Mouse (Mus musculus): ENCODE results near the gene Col12a1. TPM values are rescaled to one million over a fixed set of nuclear protein-coding genes. Genes with fewer than 3 reads are reported as not detected.

Gene Col12a1
- polyA plus RNA-seq, 1 experiment from 2014 or later: 31.0 TPM

- Histone ChIP-seq H3K4me1 (replicated peaks; ENCODE audit: control insufficient read depth, insufficient read depth) (no peaks in the 10 kb centered on the region), H3K4me2 (replicated peaks; ENCODE audit: low read depth) (no peak overlapping the region), H3K36me3 (ENCODE audit: control insufficient read depth, insufficient read depth, low read length) (no peaks in the 10 kb centered on the region), H3K27me3 (ENCODE audit: control insufficient read depth, insufficient read depth, low read length) (no peaks in the 10 kb centered on the region), H3K9ac (ENCODE audit: low read length) (no peak overlapping the region), H3K27ac (replicated peaks) (no peak overlapping the region), H3K4me3 (ENCODE audit: low read depth, low read length) (no peak overlapping the region), H3K9me3 (ENCODE audit: control insufficient read depth, low read length) (no peaks in the 10 kb centered on the region)
- TF ChIP-seq CTCF (IDR thresholded peaks at IDR 0.05; ENCODE audit: low read depth) (no peak), EP300 (optimal IDR thresholded peaks at IDR 0.05) (no peak)
- 47% methylated on average over 5 of the region's 5 CpGs for WGBS
- DNase-seq (ENCODE audit: low spot score) (no peak), ATAC-seq (ENCODE audit: low FRiP score, low TSS enrichment) (no peak)
Measured at GRCm38 (mm10) chr9:79730301-79730700, 11.7 kb upstream of the Col12a1 start.

GRCm38 (mm10) chr9:79723090-79723489 lies 4.5 kb upstream of the Col12a1 start:
- no peak overlapping the region for H3K9ac ChIP-seq (ENCODE audit: low read length)
- ATAC-seq (ENCODE audit: low FRiP score, low TSS enrichment) (no peak), DNase-seq (ENCODE audit: low spot score) (no peak)
- WGBS: 32% methylated on average over 5 of the region's 5 CpGs
- no peaks in the 10 kb centered on the region for H3K27me3 ChIP-seq (ENCODE audit: control insufficient read depth, insufficient read depth, low read length)
- no peak overlapping the region for H3K4me2 ChIP-seq (replicated peaks; ENCODE audit: low read depth)
- no peaks in the 10 kb centered on the region for H3K36me3 ChIP-seq (ENCODE audit: control insufficient read depth, insufficient read depth, low read length)
- no peaks in the 10 kb centered on the region for H3K4me1 ChIP-seq (replicated peaks; ENCODE audit: control insufficient read depth, insufficient read depth)
- no peak overlapping the region for H3K4me3 ChIP-seq (ENCODE audit: low read depth, low read length)
- no peak overlapping the region for H3K27ac ChIP-seq (replicated peaks)
- H3K9me3 ChIP-seq (ENCODE audit: control insufficient read depth, low read length): no peaks in the 10 kb centered on the region
- peak; percentile 81 for TF ChIP-seq CTCF (IDR thresholded peaks at IDR 0.05; ENCODE audit: low read depth)
- no peak for TF ChIP-seq EP300 (optimal IDR thresholded peaks at IDR 0.05)

DNA sequence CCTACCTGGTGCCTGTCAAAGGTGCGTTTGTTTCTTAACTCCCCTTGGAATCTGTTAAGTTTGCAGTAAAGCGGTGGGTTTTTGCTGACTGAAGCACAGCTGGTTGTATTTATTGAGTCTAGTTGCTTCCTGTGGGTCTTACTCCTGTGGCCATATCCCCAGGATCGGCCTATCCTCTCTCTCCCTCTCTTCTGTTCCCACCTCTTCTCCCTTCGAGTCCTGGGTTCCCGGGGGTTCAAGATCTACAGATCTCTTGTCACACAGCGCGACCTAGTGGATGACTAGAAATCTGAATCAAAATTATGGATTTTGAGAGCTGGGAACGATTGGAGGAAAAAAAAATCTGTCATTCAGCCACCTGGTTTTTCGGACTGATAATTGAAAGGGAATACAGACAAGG lies 2.4 kb upstream of the Col12a1 start:
- H3K27me3 ChIP-seq (ENCODE audit: control insufficient read depth, insufficient read depth, low read length): no peaks in the 10 kb centered on the region
- H3K4me3 ChIP-seq (ENCODE audit: low read depth, low read length): no peak overlapping the region
- no peaks in the 10 kb centered on the region for H3K9me3 ChIP-seq (ENCODE audit: control insufficient read depth, low read length)
- 12% methylated on average over 9 of the region's 9 CpGs for WGBS
- no peaks in the 10 kb centered on the region for H3K4me1 ChIP-seq (replicated peaks; ENCODE audit: control insufficient read depth, insufficient read depth)
- no peak overlapping the region for H3K27ac ChIP-seq (replicated peaks)
- no peaks in the 10 kb centered on the region for H3K36me3 ChIP-seq (ENCODE audit: control insufficient read depth, insufficient read depth, low read length)
- no peak overlapping the region for H3K9ac ChIP-seq (ENCODE audit: low read length)
- DNase-seq (ENCODE audit: low spot score): peak; percentile 46
- no peak overlapping the region for H3K4me2 ChIP-seq (replicated peaks; ENCODE audit: low read depth)
- ATAC-seq (ENCODE audit: low FRiP score, low TSS enrichment): no peak
- no peak for TF ChIP-seq EP300 (optimal IDR thresholded peaks at IDR 0.05)
- peak; percentile 83 for TF ChIP-seq CTCF (IDR thresholded peaks at IDR 0.05; ENCODE audit: low read depth)

- TF ChIP-seq CTCF (IDR thresholded peaks at IDR 0.05; ENCODE audit: low read depth) (no peak), EP300 (optimal IDR thresholded peaks at IDR 0.05) (no peak)
- no peaks in the 10 kb centered on the region for H3K36me3 ChIP-seq (ENCODE audit: control insufficient read depth, insufficient read depth, low read length)
- H3K9me3 ChIP-seq (ENCODE audit: control insufficient read depth, low read length): no peaks in the 10 kb centered on the region
- H3K9ac ChIP-seq (ENCODE audit: low read length): no peak overlapping the region
- no peak overlapping the region for H3K4me3 ChIP-seq (ENCODE audit: low read depth, low read length)
- no peak overlapping the region for H3K4me2 ChIP-seq (replicated peaks; ENCODE audit: low read depth)
- ATAC-seq (ENCODE audit: low FRiP score, low TSS enrichment) (no peak), DNase-seq (ENCODE audit: low spot score) (no peak)
- H3K27ac ChIP-seq (replicated peaks): no peak overlapping the region
- H3K27me3 ChIP-seq (ENCODE audit: control insufficient read depth, insufficient read depth, low read length): no peaks in the 10 kb centered on the region
- H3K4me1 ChIP-seq (replicated peaks; ENCODE audit: control insufficient read depth, insufficient read depth): no peaks in the 10 kb centered on the region
- WGBS: 71% methylated on average over 9 of the region's 9 CpGs
Measured at GRCm38 (mm10) chr9:79720143-79720542, 1.5 kb upstream of the Col12a1 start.

DNA sequence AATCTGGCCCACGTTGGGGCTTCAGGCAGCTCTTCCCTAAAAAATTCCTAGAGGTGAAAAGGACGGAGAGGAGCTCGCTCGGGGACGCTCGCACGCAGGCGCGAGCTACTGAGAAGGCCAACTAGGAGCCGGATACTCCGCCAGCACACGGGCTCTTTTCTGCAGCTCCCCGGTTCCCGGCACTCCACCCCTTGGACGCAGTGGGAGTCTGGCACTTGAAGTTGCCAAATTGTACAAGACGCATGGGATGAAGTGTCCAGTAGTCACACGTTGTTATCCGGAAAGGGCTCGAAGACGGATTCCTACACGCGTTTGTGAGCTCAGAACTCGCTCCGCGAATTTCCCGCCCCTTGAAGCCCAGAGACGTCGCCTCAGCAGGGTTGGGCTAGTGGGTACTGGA lies 820 bp upstream of the Col12a1 start:
- Histone ChIP-seq H3K9ac (ENCODE audit: low read length) (no peak overlapping the region; the same call in 1 of the 2 replicates), H3K27ac (replicated peaks) (no peak overlapping the region), H3K4me3 (ENCODE audit: low read depth, low read length) (peak overlapping the region; percentile 62), H3K9me3 (ENCODE audit: control insufficient read depth, low read length) (no peaks in the 10 kb centered on the region), H3K27me3 (ENCODE audit: control insufficient read depth, insufficient read depth, low read length) (no peaks in the 10 kb centered on the region), H3K36me3 (ENCODE audit: control insufficient read depth, insufficient read depth, low read length) (no peaks in the 10 kb centered on the region), H3K4me2 (replicated peaks; ENCODE audit: low read depth) (peak overlapping the region; percentile 79), H3K4me1 (replicated peaks; ENCODE audit: control insufficient read depth, insufficient read depth) (no peaks in the 10 kb centered on the region)
- TF ChIP-seq CTCF (IDR thresholded peaks at IDR 0.05; ENCODE audit: low read depth) (peak; percentile 7; the same call in 1 of the 2 replicates), EP300 (optimal IDR thresholded peaks at IDR 0.05) (no peak)
- WGBS: 4% methylated on average over 28 of the region's 28 CpGs
- peak; percentile 46 for ATAC-seq (ENCODE audit: low FRiP score, low TSS enrichment)
- DNase-seq (ENCODE audit: low spot score): peak; percentile 39

DNA sequence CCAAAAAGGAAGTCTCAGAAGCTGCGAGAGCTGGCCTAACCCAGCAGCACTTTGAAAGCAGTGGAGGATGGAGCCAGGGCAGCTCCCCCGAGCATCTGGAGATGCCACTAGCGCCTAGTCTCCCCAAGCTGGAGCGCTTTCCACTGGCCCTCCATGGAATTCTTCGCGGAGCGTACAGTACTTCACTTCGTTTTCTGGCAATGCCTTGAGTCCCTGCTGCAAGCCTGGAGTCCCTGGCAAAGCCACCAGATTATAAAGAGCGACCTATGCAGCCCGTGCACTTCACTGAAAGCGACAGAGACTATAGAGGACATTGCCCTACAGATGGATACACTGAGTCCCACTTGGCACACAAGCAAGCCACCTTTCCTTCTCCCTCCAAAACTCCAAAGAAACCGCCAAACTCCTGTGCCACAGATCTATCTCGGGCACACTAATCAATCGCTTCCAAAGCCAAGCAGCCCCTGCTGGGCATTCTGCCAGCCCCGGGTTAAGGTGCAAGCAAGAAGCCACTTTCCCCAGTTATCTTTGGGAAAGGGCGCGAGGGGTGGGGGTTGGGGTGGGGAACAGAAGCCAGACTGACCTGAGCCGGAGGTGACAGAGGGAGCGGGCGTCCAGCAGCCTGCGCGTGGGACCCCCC lies 675 bp downstream of the Col12a1 start:
- H3K4me2 ChIP-seq (replicated peaks; ENCODE audit: low read depth): peak overlapping the region; percentile 79
- peak overlapping the region; percentile 83 for H3K27ac ChIP-seq (replicated peaks)
- ATAC-seq (ENCODE audit: low FRiP score, low TSS enrichment) (no peak), DNase-seq (ENCODE audit: low spot score) (peak; percentile 20)
- no peaks in the 10 kb centered on the region for H3K4me1 ChIP-seq (replicated peaks; ENCODE audit: control insufficient read depth, insufficient read depth)
- no peaks in the 10 kb centered on the region for H3K27me3 ChIP-seq (ENCODE audit: control insufficient read depth, insufficient read depth, low read length)
- peak overlapping the region; percentile 62 for H3K4me3 ChIP-seq (ENCODE audit: low read depth, low read length)
- peak overlapping the region; percentile 72 for H3K9ac ChIP-seq (ENCODE audit: low read length)
- H3K36me3 ChIP-seq (ENCODE audit: control insufficient read depth, insufficient read depth, low read length): no peaks in the 10 kb centered on the region
- 2% methylated on average over 20 of the region's 22 CpGs for WGBS
- no peaks in the 10 kb centered on the region for H3K9me3 ChIP-seq (ENCODE audit: control insufficient read depth, low read length)
- TF ChIP-seq CTCF (IDR thresholded peaks at IDR 0.05; ENCODE audit: low read depth) (no peak), EP300 (optimal IDR thresholded peaks at IDR 0.05) (no peak)
